Mouse (Mus musculus) MEL (cell line): ENCODE results near the gene Eipr1. TPM values are rescaled to one million over a fixed set of nuclear protein-coding genes. Genes with fewer than 3 reads are reported as not detected.

Source experiments
- DNase-seq: peaks from one replicate; pipeline ENCODE4 v3.0.0; 2011; ENCODE audit warnings: low read depth, low spot score
- H3K27ac ChIP-seq: 2 replicates; pipeline ENCODE4 v1.5.1; 2012; ENCODE audit warnings: low read depth, mild to moderate bottlenecking, control low read depth, low read length, moderate library complexity; ENCODE audit not compliant: control insufficient read depth
- H3K27me3 ChIP-seq, 2 experiments: fragments of 150-350 bp in 1 of 2; sonication (generic) in 1 of 2; 2 replicates each; pipeline ENCODE4 v1.6.1; 2012; ENCODE audit warnings: low read length in 2 of 2, mild to moderate bottlenecking in 2 of 2, improper control_type of control experiment in 1 of 2, moderate library complexity in 1 of 2; ENCODE audit not compliant: insufficient read depth in 2 of 2, control insufficient read depth in 1 of 2
- H3K36me3 ChIP-seq, 2 experiments: 2 replicates each; pipeline ENCODE4 v1.6.1; 2012 to 2014; ENCODE audit warnings: low read length in 2 of 2, improper control_type of control experiment in 1 of 2, inconsistent platforms in 1 of 2, mild to moderate bottlenecking in 1 of 2; ENCODE audit not compliant: insufficient read depth in 2 of 2, control insufficient read depth in 1 of 2
- H3K4me1 ChIP-seq, 2 experiments: fragments of 150-350 bp in 1 of 2; sonication (generic) in 1 of 2; 2 replicates each; pipeline ENCODE4 v1.6.1; 2012; ENCODE audit warnings: low read length in 2 of 2, improper control_type of control experiment in 1 of 2, mild to moderate bottlenecking in 1 of 2; ENCODE audit not compliant: insufficient read depth in 2 of 2, control insufficient read depth in 1 of 2
- H3K4me3 ChIP-seq, 2 experiments: fragments of 150-350 bp in 1 of 2; sonication (generic) in 1 of 2; 2 replicates each; pipeline ENCODE4 v1.5.1; 2012; ENCODE audit warnings: low read depth in 2 of 2, low read length in 2 of 2, mild to moderate bottlenecking in 2 of 2, moderate library complexity in 2 of 2, control low read depth in 1 of 2, improper control_type of control experiment in 1 of 2; ENCODE audit not compliant: control insufficient read depth in 1 of 2, insufficient read depth in 1 of 2
- H3K79me2 ChIP-seq: 2 replicates; pipeline ENCODE4 v1.6.1; 2012; ENCODE audit warnings: mild to moderate bottlenecking, low read length, moderate library complexity; ENCODE audit not compliant: control insufficient read depth, poor library complexity, insufficient read depth
- H3K9ac ChIP-seq: 2 replicates; pipeline ENCODE4 v1.6.1; 2012; ENCODE audit warnings: low read depth, mild to moderate bottlenecking, control low read depth, low read length, moderate library complexity; ENCODE audit not compliant: control insufficient read depth, poor library complexity, severe bottlenecking
- H3K9me3 ChIP-seq: fragments of 150-350 bp; sonication (generic); replicated peaks from 2 replicates; pipeline ENCODE4 v1.6.1; 2012; ENCODE audit warnings: mild to moderate bottlenecking, low read length, improper control_type of control experiment, moderate library complexity; ENCODE audit not compliant: insufficient read depth
- BHLHE40 ChIP-seq: IDR thresholded peaks from 2 replicates; pipeline ENCODE4 v1.6.1; 2012; ENCODE audit warnings: low read depth, mild to moderate bottlenecking, inconsistent platforms, low read length, improper control_type of control experiment, borderline replicate concordance
- CHD1 ChIP-seq: IDR thresholded peaks from 2 replicates; pipeline ENCODE4 v1.6.1; 2012; ENCODE audit warnings: low read depth, mild to moderate bottlenecking, inconsistent platforms, low read length, improper control_type of control experiment
- CTCF ChIP-seq, 3 experiments: IDR thresholded peaks in 2 of 3; conservative IDR thresholded peaks in 1 of 3; 2 replicates each; pipeline ENCODE4 v1.5.1; 2011 to 2012; ENCODE audit warnings: low read length in 3 of 3, low read depth in 2 of 3, mild to moderate bottlenecking in 2 of 3, improper control_type of control experiment in 1 of 3, inconsistent platforms in 1 of 3, mixed read lengths in 1 of 3, moderate library complexity in 1 of 3; ENCODE audit not compliant: control insufficient read depth in 1 of 3, insufficient read depth in 1 of 3, poor library complexity in 1 of 3, severe bottlenecking in 1 of 3
- EP300 ChIP-seq, 2 experiments: IDR thresholded peaks; 2 replicates each; pipeline ENCODE4 v1.6.1; 2011; ENCODE audit warnings: improper control_type of control experiment in 2 of 2, low read length in 2 of 2, low read depth in 1 of 2, mild to moderate bottlenecking in 1 of 2
- GABPA ChIP-seq: IDR thresholded peaks from 2 replicates; pipeline ENCODE4 v1.6.1; 2012; ENCODE audit warnings: low read depth, mild to moderate bottlenecking, inconsistent platforms, low read length, improper control_type of control experiment, moderate library complexity
- MAZ ChIP-seq: IDR thresholded peaks from 2 replicates; pipeline ENCODE4 v1.6.1; 2012; ENCODE audit warnings: low read depth, mild to moderate bottlenecking, inconsistent platforms, low read length, improper control_type of control experiment
- MXI1 ChIP-seq: IDR thresholded peaks from 2 replicates; pipeline ENCODE4 v1.6.1; 2011; ENCODE audit warnings: mild to moderate bottlenecking, low read depth, low read length, improper control_type of control experiment
- NRF1 ChIP-seq: IDR thresholded peaks from 2 replicates; pipeline ENCODE4 v1.6.1; 2014; ENCODE audit warnings: low read depth, mild to moderate bottlenecking, inconsistent platforms, low read length, improper control_type of control experiment, moderate library complexity; ENCODE audit not compliant: poor library complexity, insufficient read depth, severe bottlenecking
- POLR2AphosphoS5 ChIP-seq: IDR thresholded peaks from 2 replicates; pipeline ENCODE4 v1.6.1; 2012; ENCODE audit warnings: low read depth, borderline replicate concordance, mild to moderate bottlenecking, inconsistent platforms, low read length, moderate library complexity, mixed read lengths
- RAD21 ChIP-seq: IDR thresholded peaks from 2 replicates; pipeline ENCODE4 v1.6.1; 2011; ENCODE audit warnings: mild to moderate bottlenecking, low read depth, low read length, improper control_type of control experiment
- SIN3A ChIP-seq: IDR thresholded peaks from 2 replicates; pipeline ENCODE4 v1.6.1; 2012; ENCODE audit warnings: low read length, improper control_type of control experiment, inconsistent platforms
- SMC3 ChIP-seq: IDR thresholded peaks from 2 replicates; pipeline ENCODE4 v1.6.1; 2011; ENCODE audit warnings: low read depth, low read length, improper control_type of control experiment
- TAL1 ChIP-seq: IDR thresholded peaks from 2 replicates; pipeline ENCODE4 v1.6.1; 2012; ENCODE audit warnings: mild to moderate bottlenecking, inconsistent platforms, low read length, moderate library complexity, mixed read lengths
- TCF12 ChIP-seq: IDR thresholded peaks from 2 replicates; pipeline ENCODE4 v1.6.1; 2014; ENCODE audit warnings: low read depth, mild to moderate bottlenecking, inconsistent platforms, low read length, improper control_type of control experiment, moderate library complexity
- USF1 ChIP-seq: IDR thresholded peaks from 2 replicates; pipeline ENCODE4 v1.6.1; 2014; ENCODE audit warnings: low read depth, mild to moderate bottlenecking, inconsistent platforms, low read length, improper control_type of control experiment, moderate library complexity
- USF2 ChIP-seq, 2 experiments: IDR thresholded peaks; 2 replicates each; pipeline ENCODE4 v1.6.1; 2011 to 2012; ENCODE audit warnings: improper control_type of control experiment in 2 of 2, low read length in 2 of 2, borderline replicate concordance in 1 of 2, inconsistent platforms in 1 of 2, low read depth in 1 of 2, mild to moderate bottlenecking in 1 of 2; ENCODE audit not compliant: insufficient read depth in 1 of 2
- ZKSCAN1 ChIP-seq: IDR thresholded peaks from 2 replicates; pipeline ENCODE4 v1.6.1; 2012; ENCODE audit warnings: low read depth, mild to moderate bottlenecking, inconsistent platforms, low read length, improper control_type of control experiment, moderate library complexity
- ZMIZ1 ChIP-seq: IDR thresholded peaks from 2 replicates; pipeline ENCODE4 v1.6.1; 2012; ENCODE audit warnings: low read depth, mild to moderate bottlenecking, inconsistent platforms, low read length, improper control_type of control experiment, moderate library complexity
- ZNF384 ChIP-seq: IDR thresholded peaks from 2 replicates; pipeline ENCODE4 v1.6.1; 2012; ENCODE audit warnings: low read depth, mild to moderate bottlenecking, inconsistent platforms, low read length, improper control_type of control experiment
- polyA plus RNA-seq, 2 experiments: library from polyadenylated mRNA; stranded (reverse) in 1 of 2; unstranded in 1 of 2; fragments of >175 nt in 1 of 2; fragments of >200 nt in 1 of 2; gene quantifications; 2 replicates each; pipeline versions ENCODE4 v1.2.1 to v1.2.4; 2012; ENCODE audit warnings: low replicate concordance in 2 of 2, low read depth in 1 of 2; ENCODE audit not compliant: insufficient read length in 2 of 2, insufficient read depth in 1 of 2, missing spikeins in 1 of 2
- total RNA-seq: library from RNA; depleted of rRNA; stranded (reverse); fragments of 300-350 nt; gene quantifications from 2 replicates; pipeline ENCODE4 v1.2.3, GENCODE M21; 2012

The Eipr1 gene
- total and polyA plus RNA-seq, 3 experiments = 45.8 to 51.5 TPM; not detected in 1

GRCm38 (mm10) chr12:28838268-28838667, 86.7 kb downstream of the Eipr1 start:
- no peaks in the 10 kb centered on the region for H3K9me3 ChIP-seq
- no peak overlapping the region for H3K9ac ChIP-seq
- no peaks in the 10 kb centered on the region for H3K27me3 ChIP-seq
- no peaks in the 10 kb centered on the region for H3K36me3 ChIP-seq
- H3K4me1 ChIP-seq = no peaks in the 10 kb centered on the region
- TF ChIP-seq TAL1 (no peak), POLR2AphosphoS5 (no peak), ZNF384 (no peak), ZMIZ1 (no peak), CTCF (IDR thresholded peaks at IDR 0.05 in 2 of 3, conservative IDR thresholded peaks at IDR 0.05 in 1 of 3; ENCODE audit: control insufficient read depth in 1 of 3, insufficient read depth in 1 of 3, low read depth in 2 of 3, low read length in 3 of 3, poor library complexity in 1 of 3, severe bottlenecking in 1 of 3) (no peak), EP300 (IDR thresholded peaks at IDR 0.05; ENCODE audit: low read depth in 1 of 2, low read length in 2 of 2) (no peak)
- H3K4me3 ChIP-seq = no peak overlapping the region
- H3K27ac ChIP-seq = no peak overlapping the region
- H3K79me2 ChIP-seq = no peaks in the 10 kb centered on the region
- DNase-seq = no peak

GRCm38 (mm10) chr12:28838971-28839370, 87.4 kb downstream of the Eipr1 start:
- Histone ChIP-seq H3K36me3 (no peaks in the 10 kb centered on the region), H3K27me3 (no peaks in the 10 kb centered on the region), H3K4me1 (no peaks in the 10 kb centered on the region), H3K79me2 (no peaks in the 10 kb centered on the region), H3K9ac (no peak overlapping the region)
- DNase-seq = peak; percentile 9
- TF ChIP-seq GABPA (no peak), MAZ (no peak), SMC3 (no peak), BHLHE40 (no peak), EP300 (IDR thresholded peaks at IDR 0.05; ENCODE audit: low read depth in 1 of 2, low read length in 2 of 2) (no peak), USF2 (IDR thresholded peaks at IDR 0.05; ENCODE audit: borderline replicate concordance in 1 of 2, insufficient read depth in 1 of 2, low read depth in 1 of 2, low read length in 2 of 2) (no peak), CHD1 (no peak), ZKSCAN1 (no peak), TCF12 (no peak), MXI1 (no peak), SIN3A (no peak), RAD21 (no peak), POLR2AphosphoS5 (no peak), USF1 (no peak), NRF1 (no peak)
- TF ChIP-seq, all 39 proteins: peak for 0
- H3K4me3 ChIP-seq = no peak overlapping the region
- H3K27ac ChIP-seq = no peak overlapping the region
- no peaks in the 10 kb centered on the region for H3K9me3 ChIP-seq
